Mouse (Mus musculus) neural tube, postnatal 0 days (tissue): ENCODE results near the gene Sumo3. TPM values are rescaled to one million over a fixed set of nuclear protein-coding genes. Genes with fewer than 3 reads are reported as not detected.

Source experiments
- microRNA counts: library from miRNA; unstranded; fragments of <30 nt; microRNA quantifications from one replicate; lab custom pipeline; 2015
- microRNA-seq: library from miRNA; unstranded; fragments of <30 nt; microRNA quantifications from one replicate; pipeline ENCODE4, GENCODE M21; 2016
- polyA plus RNA-seq: library from polyadenylated mRNA; unstranded; fragments of >200 nt; fragmentation: Nextera tagmentation; extraction: Ambion mirVana; gene quantifications from 2 replicates; pipeline ENCODE4 v1.2.1, GENCODE M21; 2015

Gene Sumo3
- polyA plus RNA-seq: 276 and 292 TPM in 2 replicates

DNA sequence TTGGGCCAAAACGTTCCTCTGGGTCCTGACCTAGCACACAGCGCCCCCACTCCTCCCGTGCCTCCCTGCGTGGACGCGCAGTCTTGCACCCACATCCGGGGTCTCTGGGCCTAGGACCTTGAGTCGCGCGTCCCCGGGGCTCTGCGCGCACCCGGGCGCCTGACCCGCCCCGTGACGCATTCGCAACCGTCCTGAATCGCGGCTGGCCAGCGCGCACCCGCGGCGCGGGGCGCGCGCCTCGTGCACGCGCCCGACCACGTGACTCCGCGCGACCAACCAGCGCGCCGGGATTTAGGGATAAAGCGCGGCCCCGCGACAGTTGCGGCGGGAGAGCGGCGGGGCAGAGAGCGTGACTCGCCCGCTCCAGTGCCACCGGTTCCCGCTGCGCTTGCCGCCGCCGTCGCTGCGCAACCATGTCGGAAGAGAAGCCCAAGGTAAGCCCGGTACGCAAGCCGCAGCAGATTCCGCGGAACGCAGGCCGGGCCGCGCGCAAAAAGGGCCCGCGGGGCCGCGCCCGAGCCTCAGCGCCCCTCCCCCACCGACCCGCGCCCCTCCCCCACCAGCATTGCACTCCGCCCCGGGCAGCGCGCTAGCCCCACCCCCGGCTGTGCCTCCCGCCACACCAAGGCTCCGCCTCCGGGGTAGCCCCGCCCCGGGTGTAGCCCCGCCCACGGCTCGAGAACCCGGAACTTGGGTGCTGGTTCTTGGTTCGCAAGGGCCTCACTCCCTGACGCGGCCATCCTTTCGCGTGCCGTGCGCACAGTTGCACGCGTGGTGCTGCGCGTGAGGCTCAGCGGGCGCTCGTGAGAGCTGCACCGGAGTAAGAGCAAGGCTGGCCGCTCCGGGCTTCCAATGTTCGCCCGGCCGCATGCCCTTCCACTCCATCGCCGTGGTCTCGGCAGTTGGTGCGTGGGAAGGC lies at the start of gene Sumo3, which contains the start of gene Gm49325:
Sumo3 (plus strand) TSS at position 190 of the 919 bp plus-strand sequence.
Gm49325 (plus strand) TSS at position 290 of the 919 bp plus-strand sequence.

DNA sequence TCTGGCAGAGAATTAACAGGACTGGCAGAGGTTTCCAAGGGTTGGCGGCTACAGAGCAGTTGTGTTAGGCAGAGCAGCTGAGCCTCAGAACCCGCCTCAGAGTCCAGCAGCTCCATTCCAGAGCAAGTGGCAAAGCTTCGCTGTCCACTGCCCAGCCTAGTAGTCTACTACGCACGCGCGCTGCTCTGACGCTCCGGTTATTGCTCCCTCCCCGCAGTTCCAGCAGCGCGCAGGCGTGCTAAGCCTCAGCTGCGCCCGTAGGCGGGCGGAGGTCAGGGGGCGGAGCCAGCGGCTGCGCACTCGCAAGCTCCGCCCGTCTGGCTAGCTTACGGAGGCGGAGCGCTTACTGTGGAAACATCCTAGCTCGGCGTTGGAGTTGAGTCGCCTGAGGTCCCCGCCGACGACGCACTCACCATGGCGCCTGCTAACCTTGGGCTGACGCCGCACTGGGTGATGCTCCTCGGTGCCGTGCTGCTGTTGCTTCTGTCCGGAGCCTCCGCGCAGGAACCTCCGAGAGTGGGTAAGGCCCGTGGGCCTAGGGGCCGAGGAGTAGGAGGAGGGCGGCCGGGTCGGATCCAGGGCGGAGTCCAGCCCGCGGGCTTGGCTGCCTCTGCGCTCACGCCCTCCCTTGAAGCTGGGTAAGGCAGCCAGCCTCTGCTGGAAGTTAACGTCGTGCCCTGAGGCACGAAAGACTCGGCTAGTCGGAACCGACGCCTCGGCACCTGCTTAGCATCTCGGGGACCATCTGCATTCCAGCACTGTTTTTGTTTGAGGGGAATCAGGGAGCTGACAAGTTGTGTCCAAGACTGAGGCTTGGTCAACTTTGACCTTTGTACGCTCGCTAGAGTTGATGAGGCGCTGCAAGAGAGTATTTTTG lies 24.3 kb upstream of the Sumo3 start, which contains the start of gene Pttg1ip:
Pttg1ip (plus strand) TSS at position 313 of the 877 bp plus-strand sequence.

GRCm38 (mm10) chr10:77622055-77622988 lies 16.4 kb downstream of the Sumo3 start, which contains the start of gene Ube2g2:
Ube2g2 (plus strand) TSS chr10:77622275.

MicroRNAs within 50 kb of the gene (microRNA counts, 519-probe panel; counts per million panel counts)
- 40.5 counts per million for microRNA mmu-miR-1930 (lab: Ali Mortazavi, UCI)

Small RNAs within 50 kb of the gene (microRNA-seq; reads per million reads assigned to microRNA genes)
- 8.1 reads per million, percentile 18 among the genes with 10 or more reads in this experiment for gene Mir1930

Other genes starting within 250 kb of the Sumo3 start
- gene Adarb1, start 187.8 kb upstream of the Sumo3 start, polyA plus RNA-seq: 21.2 and 22.5 TPM in 2 replicates
- 34.3 and 38.1 TPM in 2 replicates for gene Fam207a, start 90.3 kb upstream of the Sumo3 start, polyA plus RNA-seq
- 1.5 and 1.6 TPM in 2 replicates for gene Itgb2, start 75.8 kb upstream of the Sumo3 start, polyA plus RNA-seq
- gene Pttg1ip, start 24.4 kb upstream of the Sumo3 start, polyA plus RNA-seq: 87.6 and 92.6 TPM in 2 replicates
- 1.7 and 3.1 TPM in 2 replicates for gene Gm49325, start 100 bp downstream of the Sumo3 start, polyA plus RNA-seq
- gene Ube2g2, start 16.2 kb downstream of the Sumo3 start, polyA plus RNA-seq: 53.8 and 60.5 TPM in 2 replicates
- gene Tspear, start 80.5 kb downstream of the Sumo3 start, polyA plus RNA-seq: 2.4 and 2.6 TPM in 2 replicates
- not detected in 2 replicates for gene Gm19402, start 84.7 kb downstream of the Sumo3 start, polyA plus RNA-seq
- not detected in 2 replicates for gene Gm9508, start 91.1 kb downstream of the Sumo3 start, polyA plus RNA-seq
- gene Gm10272, start 100.5 kb downstream of the Sumo3 start, polyA plus RNA-seq: not detected in 2 replicates
- not detected in 2 replicates for gene Gm10024, start 105.4 kb downstream of the Sumo3 start, polyA plus RNA-seq
- gene Gm10142, start 109.7 kb downstream of the Sumo3 start, polyA plus RNA-seq: not detected in 2 replicates
- gene Krtap12-1, start 114.5 kb downstream of the Sumo3 start, polyA plus RNA-seq: not detected in 2 replicates
- gene Gm10100, start 120.4 kb downstream of the Sumo3 start, polyA plus RNA-seq: not detected in 2 replicates
- gene Gm18596, start 136.5 kb downstream of the Sumo3 start, polyA plus RNA-seq: not detected in 2 replicates
- gene Gm9736, start 145.3 kb downstream of the Sumo3 start, polyA plus RNA-seq: not detected in 2 replicates
- gene Gm3233, start 153.6 kb downstream of the Sumo3 start, polyA plus RNA-seq: not detected in 2 replicates
- gene Gm3238, start 165.2 kb downstream of the Sumo3 start, polyA plus RNA-seq: not detected in 2 replicates
- not detected in 2 replicates for gene Gm7138, start 170.8 kb downstream of the Sumo3 start, polyA plus RNA-seq
- not detected in 2 replicates for gene Gm3250, start 176.4 kb downstream of the Sumo3 start, polyA plus RNA-seq
- gene Gm7137, start 182.1 kb downstream of the Sumo3 start, polyA plus RNA-seq: not detected in 2 replicates
- gene Gm9639, start 189.0 kb downstream of the Sumo3 start, polyA plus RNA-seq: not detected in 2 replicates
- not detected in 2 replicates for gene Gm19668, start 193.0 kb downstream of the Sumo3 start, polyA plus RNA-seq
- gene Gm9507, start 205.7 kb downstream of the Sumo3 start, polyA plus RNA-seq: not detected in 2 replicates
- not detected in 2 replicates for gene Gm2696, start 208.6 kb downstream of the Sumo3 start, polyA plus RNA-seq
- gene Krtap10-4, start 221.0 kb downstream of the Sumo3 start, polyA plus RNA-seq: not detected in 2 replicates
- gene Krtap10-10, start 229.8 kb downstream of the Sumo3 start, polyA plus RNA-seq: not detected in 2 replicates
- gene Gm36176, start 240.7 kb downstream of the Sumo3 start, polyA plus RNA-seq: not detected in 2 replicates
- not detected in 2 replicates for gene Gm10318, start 246.8 kb downstream of the Sumo3 start, polyA plus RNA-seq